Mouse (Mus musculus) heart, embryonic 15.5 days (tissue): ENCODE data around the gene Dnal4. TPM values are rescaled to one million over a fixed set of nuclear protein-coding genes. Genes with fewer than 3 reads are reported as not detected.

ENCODE experiments used
- ATAC-seq: fragments of 200-750 bp; cut with Nextera tagmentation; replicated peaks from 2 replicates; pipeline ENCODE4 v1.8.0; 2017; ENCODE audit warnings: low read depth, moderate TSS enrichment; ENCODE audit not compliant: insufficient number of reproducible peaks, insufficient read depth, low FRiP score
- H3K27ac ChIP-seq: fragments of 300-500 bp; sonication (generic); 2 replicates; pipeline ENCODE4 v1.5.1; 2015; ENCODE audit warnings: mild to moderate bottlenecking, inconsistent platforms
- H3K27me3 ChIP-seq: fragments of 300-500 bp; sonication (generic); 2 replicates; pipeline ENCODE4 v1.6.1; 2015; ENCODE audit warnings: inconsistent platforms
- H3K36me3 ChIP-seq: fragments of 300-500 bp; sonication (generic); 2 replicates; pipeline ENCODE4 v1.6.1; 2015; ENCODE audit warnings: mild to moderate bottlenecking, inconsistent platforms
- H3K4me1 ChIP-seq: fragments of 300-500 bp; sonication (generic); replicated peaks from 2 replicates; pipeline ENCODE4 v1.6.1; 2015; ENCODE audit warnings: inconsistent platforms
- H3K4me2 ChIP-seq: fragments of 300-500 bp; sonication (generic); 2 replicates; pipeline ENCODE4 v1.6.1; 2015; ENCODE audit warnings: inconsistent platforms, mild to moderate bottlenecking, moderate library complexity
- H3K4me3 ChIP-seq: fragments of 300-500 bp; sonication (generic); 2 replicates; pipeline ENCODE4 v1.5.1; 2015; ENCODE audit warnings: mild to moderate bottlenecking, inconsistent platforms
- H3K9ac ChIP-seq: fragments of 300-500 bp; sonication (generic); 2 replicates; pipeline ENCODE4 v1.6.1; 2015; ENCODE audit warnings: mild to moderate bottlenecking, inconsistent platforms
- H3K9me3 ChIP-seq: fragments of 300-500 bp; sonication (generic); replicated peaks from 2 replicates; pipeline ENCODE4 v1.6.1; 2016; ENCODE audit warnings: inconsistent platforms
- WGBS: fragments of 180-500 bp; shearing (Covaris S2); methylation state at CpG from one replicate; pipeline ENCODE4 v1.1.7; 2015; ENCODE audit warnings: mixed read lengths; 5-methylcytosine and 5-hydroxymethylcytosine counted together
- polyA plus RNA-seq: library from polyadenylated mRNA; unstranded; fragments of >200 nt; fragmentation: Nextera tagmentation; extraction: Ambion mirVana; gene quantifications from 2 replicates; pipeline ENCODE4 v1.2.1, GENCODE M21; 2015

Gene Dnal4
- polyA plus RNA-seq, 1 experiment from 2014 or later, result 37.2 TPM

DNA sequence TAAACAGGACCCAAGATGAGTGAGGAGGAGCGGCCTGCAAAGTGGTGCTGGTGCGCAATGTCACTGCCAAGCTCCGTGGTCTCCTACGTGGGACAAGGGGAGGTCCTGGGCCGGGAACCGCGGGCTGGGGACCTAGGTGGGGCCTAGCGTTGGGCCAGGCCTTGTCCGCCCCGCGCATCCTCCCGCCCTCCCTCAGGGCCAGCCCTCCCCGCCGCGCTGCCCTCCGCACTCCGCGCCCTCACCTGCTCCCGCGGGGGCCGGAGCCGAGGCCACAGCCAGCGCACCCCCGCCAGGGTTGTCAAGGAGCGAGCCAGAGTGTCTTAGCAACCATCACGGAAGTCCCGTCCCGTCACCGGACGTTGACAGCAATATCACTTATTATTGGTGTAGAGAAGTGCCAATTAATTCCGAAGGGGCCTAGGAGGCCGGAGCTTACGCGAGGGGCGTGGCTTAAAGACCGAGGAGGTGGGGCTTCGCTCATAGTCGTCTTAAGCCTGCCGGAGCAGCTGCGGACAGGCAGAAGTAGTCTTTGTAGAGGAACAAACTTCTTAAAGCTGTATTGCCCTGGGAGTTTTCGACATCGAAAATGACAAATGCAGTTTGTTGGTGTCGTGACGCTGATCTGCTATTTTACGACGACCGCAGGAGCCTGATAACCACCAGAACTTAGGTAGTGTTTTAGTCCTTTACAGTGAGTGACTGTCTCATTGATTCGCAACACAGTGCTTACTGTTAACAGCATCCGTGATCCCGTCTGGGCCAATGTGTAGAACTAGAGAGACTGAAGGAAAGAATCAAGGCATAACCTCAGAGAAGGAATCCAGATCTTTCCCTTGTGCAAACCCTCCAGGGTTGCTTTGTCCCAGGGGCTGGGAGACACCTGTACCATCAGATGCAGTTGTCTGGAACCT lies 3.3 kb downstream of the Dnal4 start:
- H3K9ac ChIP-seq, result peak overlapping the region; percentile 72
- no peaks in the 10 kb centered on the region for H3K9me3 ChIP-seq
- H3K4me1 ChIP-seq, result peaks cover 31% of the 10 kb centered on the region
- H3K27me3 ChIP-seq, result no peaks in the 10 kb centered on the region
- WGBS, result under 1% methylated on average over 50 of the region's 50 CpGs
- peak; percentile 98 for ATAC-seq
- no peaks in the 10 kb centered on the region for H3K36me3 ChIP-seq
- peak overlapping the region; percentile 72 for H3K4me3 ChIP-seq
- H3K27ac ChIP-seq, result peak overlapping the region; percentile 66
- H3K4me2 ChIP-seq, result peak overlapping the region; percentile 83

DNA sequence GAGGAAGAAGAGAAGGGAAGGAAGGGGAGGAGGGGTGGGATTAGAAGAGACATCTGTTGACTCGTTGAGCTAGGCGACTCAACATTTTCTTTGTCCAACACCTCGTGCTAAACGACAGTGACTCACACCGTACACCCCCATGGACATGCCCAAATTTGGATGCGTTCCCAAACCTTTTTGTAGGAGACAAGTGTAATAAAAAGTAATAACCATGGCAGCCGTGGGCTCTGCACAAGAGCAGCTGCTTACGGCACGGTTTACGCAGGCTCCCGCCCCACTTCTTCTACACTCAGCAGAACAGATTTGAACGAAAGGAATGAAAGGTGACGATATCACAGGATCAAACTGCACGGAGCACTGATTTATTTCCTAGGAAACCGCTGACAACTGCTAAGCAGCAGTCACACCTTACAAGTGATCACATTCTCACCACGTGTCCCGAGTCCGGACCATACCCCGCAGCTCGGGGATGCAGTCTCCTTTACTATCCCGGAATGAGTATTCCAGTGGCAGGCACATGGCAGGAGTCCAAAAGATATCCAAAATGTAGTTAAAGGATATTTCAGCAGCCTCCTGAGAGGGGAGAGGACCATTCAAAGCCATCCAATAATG lies 6.9 kb downstream of the Dnal4 start:
- no peak overlapping the region for H3K27ac ChIP-seq
- WGBS, result 50% methylated on average over 21 of the region's 21 CpGs
- no peaks in the 10 kb centered on the region for H3K27me3 ChIP-seq
- peaks cover 68% of the 10 kb centered on the region for H3K4me1 ChIP-seq
- no peak overlapping the region for H3K9ac ChIP-seq
- ATAC-seq, result no peak
- no peak overlapping the region for H3K4me3 ChIP-seq
- no peaks in the 10 kb centered on the region for H3K9me3 ChIP-seq
- no peaks in the 10 kb centered on the region for H3K36me3 ChIP-seq
- H3K4me2 ChIP-seq, result no peak overlapping the region

DNA sequence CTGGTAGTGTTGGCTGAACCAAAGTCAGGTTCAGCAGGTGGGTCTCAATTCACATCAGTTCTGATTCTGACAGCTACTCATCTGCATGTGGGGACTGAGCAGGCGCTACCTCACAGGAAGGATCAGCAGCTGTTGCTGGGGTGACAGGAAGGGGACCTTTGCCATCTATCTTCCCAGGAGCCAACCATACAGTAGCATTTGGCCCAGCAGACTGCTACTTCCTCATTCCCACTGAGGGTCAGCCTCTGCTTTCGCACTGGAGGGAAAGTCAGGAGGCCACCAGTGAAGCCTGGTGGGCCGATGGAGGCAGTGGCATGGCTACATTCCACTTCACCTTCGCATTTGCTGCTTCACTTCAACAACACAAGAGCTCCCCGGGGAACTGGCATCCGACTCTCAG lies 9.3 kb downstream of the Dnal4 start:
- Histone ChIP-seq H3K27ac (no peak overlapping the region; the same call in 1 of the 2 replicates), H3K36me3 (0 out of 2 replicates have a peak, but pooled peaks cover under 1% of the 10 kb centered on the region), H3K9me3 (no peaks in the 10 kb centered on the region), H3K9ac (no peak overlapping the region; the same call in 1 of the 2 replicates), H3K4me1 (peaks cover 69% of the 10 kb centered on the region), H3K4me2 (no peak overlapping the region), H3K27me3 (no peaks in the 10 kb centered on the region), H3K4me3 (no peak overlapping the region)
- 50% methylated on average over 6 of the region's 6 CpGs for WGBS
- ATAC-seq, result no peak

GRCm38 (mm10) chr15:79767327-79767961 lies 10.2 kb downstream of the Dnal4 start:
- ATAC-seq, result peak; percentile 32; the same call in 1 of the 2 replicates
- Histone ChIP-seq H3K27ac (peak overlapping the region; percentile 67), H3K9ac (no peak overlapping the region), H3K27me3 (no peaks in the 10 kb centered on the region), H3K9me3 (no peaks in the 10 kb centered on the region), H3K4me1 (peaks cover 68% of the 10 kb centered on the region), H3K4me3 (0 out of 2 replicates have a peak overlapping the region, but pooled peaks have one; percentile 0), H3K36me3 (0 out of 2 replicates have a peak, but pooled peaks cover 4% of the 10 kb centered on the region), H3K4me2 (peak overlapping the region; percentile 42)
- 46% methylated on average over 16 of the region's 16 CpGs for WGBS

GRCm38 (mm10) chr15:79766586-79767071 lies 11.0 kb downstream of the Dnal4 start:
- peak overlapping the region; percentile 67; the same call in 1 of the 2 replicates for H3K27ac ChIP-seq
- peaks cover 68% of the 10 kb centered on the region for H3K4me1 ChIP-seq
- H3K9me3 ChIP-seq, result no peaks in the 10 kb centered on the region
- no peak for ATAC-seq
- H3K4me2 ChIP-seq, result no peak overlapping the region
- no peak overlapping the region for H3K9ac ChIP-seq
- 0 out of 2 replicates have a peak, but pooled peaks cover 4% of the 10 kb centered on the region for H3K36me3 ChIP-seq
- 85% methylated on average over 10 of the region's 10 CpGs for WGBS
- no peak overlapping the region for H3K4me3 ChIP-seq
- no peaks in the 10 kb centered on the region for H3K27me3 ChIP-seq

GRCm38 (mm10) chr15:79766168-79766567 lies 11.5 kb downstream of the Dnal4 start:
- 58% methylated on average over 10 of the region's 10 CpGs for WGBS

GRCm38 (mm10) chr15:79765361-79765760 lies 12.3 kb downstream of the Dnal4 start:
- Histone ChIP-seq H3K9ac (no peak overlapping the region), H3K4me1 (peaks cover 57% of the 10 kb centered on the region), H3K36me3 (0 out of 2 replicates have a peak, but pooled peaks cover 4% of the 10 kb centered on the region), H3K4me2 (no peak overlapping the region), H3K27ac (no peak overlapping the region), H3K9me3 (no peaks in the 10 kb centered on the region), H3K27me3 (no peaks in the 10 kb centered on the region), H3K4me3 (no peak overlapping the region)
- WGBS, result 78% methylated on average over 2 of the region's 2 CpGs
- ATAC-seq, result no peak

More at GRCm38 (mm10) chr15:79766168-79766567, 11.5 kb downstream of the Dnal4 start:
- H3K9ac ChIP-seq, result no peak overlapping the region
- 0 out of 2 replicates have a peak, but pooled peaks cover 4% of the 10 kb centered on the region for H3K36me3 ChIP-seq
- no peaks in the 10 kb centered on the region for H3K9me3 ChIP-seq
- H3K4me3 ChIP-seq, result no peak overlapping the region
- H3K27me3 ChIP-seq, result no peaks in the 10 kb centered on the region
- no peak for ATAC-seq
- H3K4me1 ChIP-seq, result peaks cover 64% of the 10 kb centered on the region
- H3K27ac ChIP-seq, result no peak overlapping the region
- no peak overlapping the region for H3K4me2 ChIP-seq

DNA sequence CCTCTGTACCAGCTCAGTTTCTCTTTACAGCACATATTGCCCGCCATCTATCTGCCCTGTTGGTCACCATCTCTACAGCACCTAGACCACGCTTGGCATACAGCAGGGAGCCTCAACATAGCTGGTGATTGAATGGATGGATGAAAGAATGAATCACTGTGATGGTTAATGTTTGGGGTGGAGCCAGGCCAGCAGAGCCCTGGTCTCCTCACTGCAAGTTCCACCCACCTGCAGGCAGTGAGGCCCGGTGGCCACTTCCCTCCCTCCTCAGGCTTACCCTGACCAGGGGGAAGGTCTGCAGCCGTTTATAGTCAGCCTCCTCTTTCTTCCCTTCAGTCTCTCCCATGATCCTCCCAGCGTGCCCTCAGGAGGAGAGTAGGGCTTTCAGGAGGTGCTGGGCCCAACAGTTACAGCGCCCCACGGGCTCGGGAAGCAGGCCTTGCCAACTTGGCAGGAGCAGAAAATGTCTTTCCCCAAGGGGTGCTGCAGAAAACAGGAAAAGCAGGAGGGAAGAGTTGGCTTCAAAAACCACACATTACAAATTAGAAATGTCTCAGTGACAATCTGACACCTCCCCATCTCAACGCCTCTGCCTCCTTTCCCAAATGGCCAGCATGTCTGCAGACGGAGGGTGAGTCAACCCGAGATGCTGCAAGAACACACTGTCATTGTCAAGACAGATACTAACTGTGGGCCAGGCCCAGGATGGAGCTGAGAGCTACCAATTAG lies 12.9 kb downstream of the Dnal4 start:
- ATAC-seq, result no peak
- Histone ChIP-seq H3K9me3 (no peaks in the 10 kb centered on the region), H3K27me3 (no peaks in the 10 kb centered on the region), H3K36me3 (0 out of 2 replicates have a peak, but pooled peaks cover 4% of the 10 kb centered on the region), H3K4me2 (no peak overlapping the region), H3K4me1 (peaks cover 51% of the 10 kb centered on the region), H3K9ac (no peak overlapping the region), H3K27ac (no peak overlapping the region), H3K4me3 (no peak overlapping the region)
- WGBS, result 80% methylated on average over 11 of the region's 11 CpGs

DNA sequence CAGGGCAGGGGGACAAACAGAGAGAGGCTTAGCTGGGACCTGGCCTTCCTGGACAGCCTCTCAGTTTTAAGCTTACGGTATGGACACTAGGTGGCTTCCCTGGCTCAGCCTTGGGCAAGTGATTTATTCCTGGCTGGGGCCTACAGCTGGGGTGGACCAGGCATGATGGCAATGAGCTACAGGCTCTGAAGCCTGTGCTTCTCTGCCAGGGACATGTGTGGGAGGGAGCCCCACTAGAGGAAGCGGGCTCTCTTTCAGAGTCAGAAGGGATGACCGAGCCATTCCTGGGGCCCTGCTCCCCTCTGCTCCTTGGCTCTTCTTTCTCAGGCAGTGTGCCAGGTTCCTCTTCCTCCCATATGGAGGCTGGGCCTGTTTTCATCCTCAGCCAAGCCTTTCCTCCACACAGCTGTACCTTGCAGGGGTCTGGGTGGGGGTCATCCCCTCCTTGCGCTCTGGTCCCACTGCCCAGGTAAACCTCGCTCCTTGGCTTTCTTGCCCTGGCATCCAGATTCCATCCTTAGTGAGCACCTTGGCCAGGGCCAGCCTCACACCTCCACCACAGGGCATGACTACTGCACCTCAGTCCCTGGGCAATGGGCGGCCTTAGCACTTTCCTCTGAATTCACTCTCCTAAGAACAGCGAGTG lies 13.9 kb downstream of the Dnal4 start:
- Histone ChIP-seq H3K27me3 (no peaks in the 10 kb centered on the region), H3K9me3 (no peaks in the 10 kb centered on the region), H3K36me3 (0 out of 2 replicates have a peak, but pooled peaks cover 4% of the 10 kb centered on the region), H3K4me2 (no peak overlapping the region), H3K4me1 (peaks cover 42% of the 10 kb centered on the region), H3K9ac (no peak overlapping the region), H3K27ac (no peak overlapping the region), H3K4me3 (no peak overlapping the region)
- WGBS, result 75% methylated on average over 7 of the region's 7 CpGs
- ATAC-seq, result no peak

GRCm38 (mm10) chr15:79763001-79763400 lies 14.6 kb downstream of the Dnal4 start:
- Histone ChIP-seq H3K4me3 (no peak overlapping the region), H3K9ac (no peak overlapping the region), H3K27ac (no peak overlapping the region), H3K27me3 (no peaks in the 10 kb centered on the region), H3K4me2 (no peak overlapping the region), H3K9me3 (no peaks in the 10 kb centered on the region), H3K4me1 (peaks cover 35% of the 10 kb centered on the region), H3K36me3 (0 out of 2 replicates have a peak, but pooled peaks cover 4% of the 10 kb centered on the region)
- no peak for ATAC-seq
- WGBS, result 88% methylated on average over 9 of the region's 9 CpGs
